Mouse (Mus musculus) hindbrain, postnatal 0 days (tissue): ENCODE results near the gene Dll4. TPM values are rescaled to one million over a fixed set of nuclear protein-coding genes. Genes with fewer than 3 reads are reported as not detected.

ENCODE experiments used
- ATAC-seq: fragments of 200-750 bp; cut with Nextera tagmentation; 2 replicates; pipeline ENCODE4 v1.8.0; 2017; ENCODE audit warnings: mild to moderate bottlenecking, moderate TSS enrichment, moderate library complexity
- DNase-seq: peaks from one replicate; pipeline ENCODE4 v3.0.0-alpha.2; 2015; ENCODE audit warnings: low spot score
- H3K27ac ChIP-seq: fragments of 300-500 bp; sonication (generic); 2 replicates; pipeline ENCODE4 v1.5.1; 2014; ENCODE audit warnings: mild to moderate bottlenecking
- H3K27me3 ChIP-seq: fragments of 300-500 bp; sonication (generic); 2 replicates; pipeline ENCODE4 v1.6.1; 2014; ENCODE audit warnings: low read length, mixed read lengths; ENCODE audit not compliant: insufficient read depth
- H3K36me3 ChIP-seq: fragments of 300-500 bp; sonication (generic); 2 replicates; pipeline ENCODE4 v1.6.1; 2014; ENCODE audit warnings: low read length, mixed read lengths; ENCODE audit not compliant: insufficient read depth
- H3K4me1 ChIP-seq: fragments of 300-500 bp; sonication (generic); 2 replicates; pipeline ENCODE4 v1.6.1; 2014; ENCODE audit warnings: antibody characterized with exemption, low read length, mixed read lengths; ENCODE audit not compliant: insufficient read depth
- H3K4me2 ChIP-seq: fragments of 300-500 bp; sonication (generic); 2 replicates; pipeline ENCODE4 v1.6.1; 2014; ENCODE audit warnings: low read depth, mild to moderate bottlenecking, low read length, moderate library complexity, mixed read lengths
- H3K4me3 ChIP-seq: fragments of 300-500 bp; sonication (generic); 2 replicates; pipeline ENCODE4 v1.5.1; 2014; ENCODE audit warnings: low read length
- H3K9ac ChIP-seq: fragments of 300-500 bp; sonication (generic); replicated peaks from 2 replicates; pipeline ENCODE4 v1.6.1; 2014; ENCODE audit warnings: mild to moderate bottlenecking, low read length, moderate library complexity, mixed read lengths
- H3K9me3 ChIP-seq: fragments of 300-500 bp; sonication (generic); 2 replicates; pipeline ENCODE4 v1.6.1; 2016; ENCODE audit warnings: low read length, mixed read lengths
- CTCF ChIP-seq: IDR thresholded peaks from 2 replicates; pipeline ENCODE4 v1.5.1; 2016; ENCODE audit warnings: antibody characterized with exemption, control low read depth, low read depth
- WGBS: fragments of 180-500 bp; shearing (Covaris S2); extraction: QIAGEN DNeasy Blood & Tissue Kit; methylation state at CpG from one replicate; pipeline ENCODE4 v1.1.7; 2014; 5-methylcytosine and 5-hydroxymethylcytosine counted together
- polyA plus RNA-seq: library from polyadenylated mRNA; unstranded; fragments of >200 nt; fragmentation: Nextera tagmentation; extraction: Ambion mirVana; gene quantifications from 2 replicates; pipeline ENCODE4 v1.2.1, GENCODE M21; 2015
- total RNA-seq: library from RNA; depleted of rRNA; stranded (reverse); fragments of >200 nt; gene quantifications from 2 replicates; pipeline ENCODE4 v1.2.3, GENCODE M21; 2014

Dll4 gene
- total and polyA plus RNA-seq, 2 experiments from 2014 or later: 2.4 to 4.2 TPM

- TF ChIP-seq CTCF: no peak
- Histone ChIP-seq H3K9me3 (no peaks in the 10 kb centered on the region), H3K4me2 (no peak overlapping the region), H3K36me3 (peaks cover 36% of the 10 kb centered on the region), H3K27ac (no peak overlapping the region), H3K4me1 (peaks cover 4% of the 10 kb centered on the region; the same call in 1 of the 2 replicates), H3K27me3 (no peaks in the 10 kb centered on the region), H3K9ac (no peak overlapping the region), H3K4me3 (no peak overlapping the region)
- no peak for ATAC-seq
- WGBS: 93% methylated on average over 19 of the region's 19 CpGs
- no peak for DNase-seq
These were observed 28.1 kb upstream of the Dll4 start for GRCm38 (mm10) chr2:119297506-119297905.

GRCm38 (mm10) chr2:119298330-119298729 is 27.3 kb upstream of the Dll4 start:
- ATAC-seq (no peak), DNase-seq (peak; percentile 84)
- H3K9me3 ChIP-seq: no peaks in the 10 kb centered on the region
- no peak overlapping the region for H3K4me2 ChIP-seq
- TF ChIP-seq CTCF: peak; percentile 81
- 45% methylated on average over 5 of the region's 5 CpGs for WGBS
- H3K27ac ChIP-seq: no peak overlapping the region
- H3K4me1 ChIP-seq: peaks cover 4% of the 10 kb centered on the region; the same call in 1 of the 2 replicates
- no peak overlapping the region for H3K9ac ChIP-seq
- H3K36me3 ChIP-seq: peaks cover 34% of the 10 kb centered on the region
- H3K27me3 ChIP-seq: no peaks in the 10 kb centered on the region
- H3K4me3 ChIP-seq: no peak overlapping the region

GRCm38 (mm10) chr2:119298839-119299238 is 26.7 kb upstream of the Dll4 start:
- Histone ChIP-seq H3K4me3 (no peak overlapping the region), H3K27me3 (no peaks in the 10 kb centered on the region), H3K36me3 (peaks cover 29% of the 10 kb centered on the region; the same call in 1 of the 2 replicates), H3K4me1 (peaks cover 4% of the 10 kb centered on the region; the same call in 1 of the 2 replicates), H3K9me3 (no peaks in the 10 kb centered on the region), H3K27ac (no peak overlapping the region), H3K4me2 (no peak overlapping the region), H3K9ac (no peak overlapping the region)
- ATAC-seq: no peak
- no peak for TF ChIP-seq CTCF
- WGBS: 86% methylated on average over 2 of the region's 2 CpGs
- DNase-seq: no peak

GRCm38 (mm10) chr2:119299981-119300818 is 25.4 kb upstream of the Dll4 start:
- H3K9ac ChIP-seq: no peak overlapping the region
- H3K27ac ChIP-seq: peak overlapping the region; percentile 48
- H3K4me2 ChIP-seq: peak overlapping the region; percentile 36
- H3K27me3 ChIP-seq: no peaks in the 10 kb centered on the region
- TF ChIP-seq CTCF: peak; percentile 78
- no peak overlapping the region for H3K4me3 ChIP-seq
- H3K36me3 ChIP-seq: peaks cover 19% of the 10 kb centered on the region; the same call in 1 of the 2 replicates
- 6% methylated on average over 14 of the region's 15 CpGs for WGBS
- peak; percentile 81 for ATAC-seq
- H3K4me1 ChIP-seq: peaks cover 4% of the 10 kb centered on the region; the same call in 1 of the 2 replicates
- no peaks in the 10 kb centered on the region for H3K9me3 ChIP-seq
- DNase-seq: peak; percentile 87

- H3K27me3 ChIP-seq: no peaks in the 10 kb centered on the region
- ATAC-seq (peak; percentile 51), DNase-seq (peak; percentile 53)
- H3K27ac ChIP-seq: peak overlapping the region; percentile 48
- H3K4me3 ChIP-seq: no peak overlapping the region
- H3K9ac ChIP-seq: no peak overlapping the region
- peaks cover 4% of the 10 kb centered on the region; the same call in 1 of the 2 replicates for H3K4me1 ChIP-seq
- 0 out of 2 replicates have a peak overlapping the region, but pooled peaks have one; percentile 36 for H3K4me2 ChIP-seq
- WGBS: 21% methylated on average over 7 of the region's 7 CpGs
- H3K36me3 ChIP-seq: peaks cover 19% of the 10 kb centered on the region; the same call in 1 of the 2 replicates
- no peak for TF ChIP-seq CTCF
- H3K9me3 ChIP-seq: no peaks in the 10 kb centered on the region
These were observed 24.6 kb upstream of the Dll4 start for GRCm38 (mm10) chr2:119300819-119301493.

- no peak for ATAC-seq
- Histone ChIP-seq H3K4me2 (no peak overlapping the region), H3K9ac (no peak overlapping the region), H3K36me3 (peaks cover 9% of the 10 kb centered on the region; the same call in 1 of the 2 replicates), H3K9me3 (no peaks in the 10 kb centered on the region), H3K27ac (no peak overlapping the region), H3K27me3 (no peaks in the 10 kb centered on the region), H3K4me3 (no peak overlapping the region), H3K4me1 (peaks cover 4% of the 10 kb centered on the region; the same call in 1 of the 2 replicates)
- no peak for DNase-seq
- TF ChIP-seq CTCF: no peak
- 71% methylated on average over 6 of the region's 6 CpGs for WGBS
These were observed 22.7 kb upstream of the Dll4 start for GRCm38 (mm10) chr2:119302876-119303275.
